Mouse (Mus musculus): ENCODE data around the gene Nrl. TPM values are rescaled to one million over a fixed set of nuclear protein-coding genes. Genes with fewer than 3 reads are reported as not detected.

Nrl gene
- polyA plus RNA-seq (2012; rRNA removed) = not detected in 2 replicates

GRCm38 (mm10) chr14:55524785-55525184 is at the start of gene Nrl:
TSS of gene Nrl (minus strand) at chr14:55524981.

DNA sequence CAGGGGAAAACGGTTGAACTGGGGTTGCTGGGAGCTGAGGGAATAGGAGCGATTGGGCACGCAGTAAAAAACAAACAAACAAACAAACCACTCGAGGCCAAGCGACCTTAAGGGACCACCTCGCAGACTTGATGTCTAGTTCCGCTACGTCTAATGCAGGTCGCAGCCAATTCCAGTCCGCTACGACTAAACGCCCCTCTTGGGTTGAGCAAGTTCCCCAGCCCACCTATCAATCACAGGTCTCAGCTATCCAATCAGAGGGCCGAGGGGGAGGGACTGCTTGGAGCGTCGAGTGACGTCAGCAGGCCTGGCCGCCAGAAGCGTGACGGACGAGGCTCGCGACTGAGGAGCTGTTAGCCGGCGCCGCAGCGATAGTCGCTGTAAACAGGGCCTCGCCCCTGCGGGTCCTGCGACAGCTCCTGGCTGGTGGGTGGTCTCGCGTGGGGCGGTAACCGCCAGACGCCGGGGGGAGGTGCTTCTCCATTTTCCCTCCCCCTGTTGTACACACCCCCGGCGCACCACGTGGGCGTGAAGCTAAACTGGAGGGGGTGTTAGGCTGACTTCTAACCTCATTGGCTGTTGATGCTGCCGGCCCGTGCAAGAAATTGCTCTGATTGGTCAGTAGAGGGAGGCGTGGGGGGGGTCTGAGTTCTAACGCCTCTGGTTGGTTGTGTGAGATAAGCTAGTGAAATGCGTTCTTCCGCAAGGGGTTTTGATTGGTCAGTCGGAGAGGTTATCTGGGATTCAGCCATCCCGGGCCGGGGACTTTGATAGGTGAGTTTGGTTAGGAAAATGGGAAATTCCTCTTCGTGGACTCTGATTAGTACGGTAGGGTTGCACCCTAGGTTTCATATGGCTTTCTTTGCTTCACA is 35.7 kb upstream of the Nrl start, which contains the start of gene A730061H03Rik:
Gene A730061H03Rik (minus strand): TSS at position 205 of the 872 bp plus-strand sequence.

DNA sequence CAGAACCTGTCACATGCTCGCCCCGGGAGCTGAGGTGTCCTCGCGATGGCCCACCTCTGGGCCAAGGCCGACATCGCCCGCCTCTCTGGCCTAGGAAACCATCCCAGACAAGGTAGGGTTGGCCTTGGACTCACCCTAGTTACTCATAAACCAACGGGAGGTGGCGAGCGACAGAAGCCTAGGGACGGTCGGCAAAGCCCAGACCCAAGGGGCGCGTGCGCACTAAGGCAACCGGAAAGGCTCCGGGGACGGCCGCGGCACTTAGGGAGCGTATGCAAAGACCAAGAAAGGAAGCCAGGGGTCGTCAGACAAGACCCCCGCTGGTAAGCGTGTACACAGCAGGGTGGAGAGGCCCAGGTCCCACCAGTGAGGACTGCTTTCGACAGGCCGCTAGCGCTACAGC is 35.0 kb upstream of the Nrl start, which contains the start of gene Dcaf11:
Gene Dcaf11 (plus strand): TSS at position 208 of the 403 bp plus-strand sequence.

GRCm38 (mm10) chr14:55540067-55540786 is 15.4 kb upstream of the Nrl start, which contains the start of gene Pck2:
TSS of gene Pck2 (plus strand) at chr14:55540266.

GRCm38 (mm10) chr14:55510125-55510731 is 14.6 kb downstream of the Nrl start, which contains the start of gene Cpne6:
TSS of gene Cpne6 (plus strand) at chr14:55510445.

GRCm38 (mm10) chr14:55490361-55491201 is 34.2 kb downstream of the Nrl start, which contains the start of gene Carmil3:
TSS of gene Carmil3 (plus strand) at chr14:55490651.

GRCm38 (mm10) chr14:55478651-55479599 is 45.9 kb downstream of the Nrl start, which contains the start of gene Dhrs4:
TSS of gene Dhrs4 (plus strand) at chr14:55478758.

Other genes starting within 250 kb of the Nrl start
- gene Dhrs4, start 46.2 kb downstream of the Nrl start, polyA plus RNA-seq (2012; rRNA removed) = 37.1 and 41.5 TPM in 2 replicates
- gene Carmil3, start 34.3 kb downstream of the Nrl start, polyA plus RNA-seq (2012; rRNA removed) = 2.1 and 5.1 TPM in 2 replicates
- 0.24 and 0.66 TPM in 2 replicates for gene Cpne6, start 14.5 kb downstream of the Nrl start, polyA plus RNA-seq (2012; rRNA removed)
- 45.8 and 47.0 TPM in 2 replicates for gene Pck2, start 15.3 kb upstream of the Nrl start, polyA plus RNA-seq (2012; rRNA removed)
- gene Dcaf11, start 35.0 kb upstream of the Nrl start, polyA plus RNA-seq (2012; rRNA removed) = 132 and 151 TPM in 2 replicates
- 0.83 TPM in 1 of 2 replicates, not detected in the other for gene A730061H03Rik, start 35.4 kb upstream of the Nrl start, polyA plus RNA-seq (2012; rRNA removed)
- gene Fitm1, start 50.6 kb upstream of the Nrl start, polyA plus RNA-seq (2012; rRNA removed) = 0.16 and 0.64 TPM in 2 replicates
- 60.5 and 62.2 TPM in 2 replicates for gene Psme1, start 53.1 kb upstream of the Nrl start, polyA plus RNA-seq (2012; rRNA removed)
- 14.9 and 15.9 TPM in 2 replicates for gene Emc9, start 60.3 kb upstream of the Nrl start, polyA plus RNA-seq (2012; rRNA removed)
- 67.0 and 77.2 TPM in 2 replicates for gene Psme2, start 66.1 kb upstream of the Nrl start, polyA plus RNA-seq (2012; rRNA removed)
- 42.8 and 44.3 TPM in 2 replicates for gene Rnf31, start 66.7 kb upstream of the Nrl start, polyA plus RNA-seq (2012; rRNA removed)
- gene Irf9, start 78.6 kb upstream of the Nrl start, polyA plus RNA-seq (2012; rRNA removed) = 50.4 and 62.3 TPM in 2 replicates
- gene Rec8, start 93.1 kb upstream of the Nrl start, polyA plus RNA-seq (2012; rRNA removed) = 0.84 and 4.8 TPM in 2 replicates
- gene Ipo4, start 111.0 kb upstream of the Nrl start, polyA plus RNA-seq (2012; rRNA removed) = 57.2 and 66.6 TPM in 2 replicates
- gene Gm49378, start 112.9 kb upstream of the Nrl start, polyA plus RNA-seq (2012; rRNA removed) = 8.0 and 15.1 TPM in 2 replicates
- gene Tm9sf1, start 118.8 kb upstream of the Nrl start, polyA plus RNA-seq (2012; rRNA removed) = 125 and 156 TPM in 2 replicates
- 3.1 and 3.2 TPM in 2 replicates for gene Tssk4, start 125.2 kb upstream of the Nrl start, polyA plus RNA-seq (2012; rRNA removed)
- gene Mdp1, start 135.5 kb upstream of the Nrl start, polyA plus RNA-seq (2012; rRNA removed) = 31.8 and 34.4 TPM in 2 replicates
- gene Gmpr2, start 147.0 kb upstream of the Nrl start, polyA plus RNA-seq (2012; rRNA removed) = 9.8 and 10.0 TPM in 2 replicates
- gene Nedd8, start 147.1 kb upstream of the Nrl start, polyA plus RNA-seq (2012; rRNA removed) = 171 and 229 TPM in 2 replicates
- gene Tinf2, start 156.8 kb upstream of the Nrl start, polyA plus RNA-seq (2012; rRNA removed) = 9.6 and 11.9 TPM in 2 replicates
- gene Tgm1, start 188.9 kb upstream of the Nrl start, polyA plus RNA-seq (2012; rRNA removed) = 0.56 and 0.90 TPM in 2 replicates
- 46.1 and 50.9 TPM in 2 replicates for gene Rabggta, start 197.3 kb upstream of the Nrl start, polyA plus RNA-seq (2012; rRNA removed)
- gene Dhrs1, start 220.7 kb upstream of the Nrl start, polyA plus RNA-seq (2012; rRNA removed) = 60.1 and 67.8 TPM in 2 replicates
- 10.2 and 12.2 TPM in 2 replicates for gene Nop9, start 220.7 kb upstream of the Nrl start, polyA plus RNA-seq (2012; rRNA removed)
- gene Cideb, start 233.5 kb upstream of the Nrl start, polyA plus RNA-seq (2012; rRNA removed) = 78.1 and 83.2 TPM in 2 replicates
- gene Ltb4r2, start 236.4 kb upstream of the Nrl start, polyA plus RNA-seq (2012; rRNA removed) = 1.9 and 2.0 TPM in 2 replicates
- 1.5 and 2.1 TPM in 2 replicates for gene Ltb4r1, start 241.0 kb upstream of the Nrl start, polyA plus RNA-seq (2012; rRNA removed)

Measured in colon, adult 2 months (tissue).